Mouse (Mus musculus) heart, adult 2 months (tissue): Measurements from ENCODE around the gene Klhl41. TPM values are rescaled to one million over a fixed set of nuclear protein-coding genes. Genes with fewer than 3 reads are reported as not detected.

Experiments
- DNase-seq, 2 experiments: peaks; one replicate each; pipeline ENCODE4 v3.0.0; 2021
- H3K27ac ChIP-seq: fragments of 200-600 bp; 2 replicates; pipeline ENCODE4 v1.8.1; 2022
- H3K27me3 ChIP-seq: fragments of 200-500 bp; 2 replicates; pipeline ENCODE4 v1.6.1; 2012; ENCODE audit warnings: mild to moderate bottlenecking, low read length, inconsistent platforms, mixed read lengths; ENCODE audit not compliant: control insufficient read depth, insufficient read depth
- H3K36me3 ChIP-seq: fragments of 200-500 bp; 2 replicates; pipeline ENCODE4 v1.6.1; 2012; ENCODE audit warnings: low read length, inconsistent platforms; ENCODE audit not compliant: control insufficient read depth, insufficient read depth
- H3K4me1 ChIP-seq: fragments of 200-500 bp; 2 replicates; pipeline ENCODE4 v1.6.1; 2011; ENCODE audit warnings: low read length; ENCODE audit not compliant: control insufficient read depth, insufficient read depth
- H3K4me3 ChIP-seq: fragments of 200-600 bp; 2 replicates; pipeline ENCODE4 v1.8.1; 2022
- H3K79me2 ChIP-seq: fragments of 200-500 bp; replicated peaks from 2 replicates; pipeline ENCODE4 v1.6.1; 2012; ENCODE audit warnings: mild to moderate bottlenecking, inconsistent platforms, low read length, moderate library complexity, mixed read lengths; ENCODE audit not compliant: control insufficient read depth, insufficient read depth
- H3K9ac ChIP-seq: fragments of 200-500 bp; 2 replicates; pipeline ENCODE4 v1.6.1; 2012; ENCODE audit warnings: low read depth, mild to moderate bottlenecking, control low read depth, inconsistent platforms, low read length, mixed read lengths
- CTCF ChIP-seq: fragments of 200-600 bp; IDR thresholded peaks from 2 replicates; pipeline ENCODE4 v1.8.1; 2022; ENCODE audit warnings: antibody characterized with exemption, mild to moderate bottlenecking, moderate library complexity
- EP300 ChIP-seq: fragments of 200-500 bp; IDR thresholded peaks from 2 replicates; pipeline ENCODE4 v1.6.1; 2011; ENCODE audit warnings: low read depth, low read length, control low read depth; ENCODE audit not compliant: insufficient read depth
- POLR2A ChIP-seq: fragments of 200-500 bp; IDR thresholded peaks from 2 replicates; pipeline ENCODE4 v1.6.1; 2011; ENCODE audit warnings: mild to moderate bottlenecking, low read depth, low read length, control low read depth; ENCODE audit not compliant: insufficient read depth
- WGBS: fragments of 180-500 bp; shearing (Covaris S2); methylation state at CpG from one replicate; pipeline ENCODE4 v1.1.7; 2018; 5-methylcytosine and 5-hydroxymethylcytosine counted together
- intact Hi-C: fragments of 180-260 bp; cut with DNase I; formaldehyde crosslinking; loops from one replicate; pipeline ENCODE4 v1.15.1; 2025
- polyA plus RNA-seq: library from polyadenylated mRNA; depleted of rRNA; stranded (reverse); fragments of >200 nt; gene quantifications from 2 replicates; pipeline ENCODE4 v1.2.3, GENCODE M21; 2012; rRNA removed
- total RNA-seq, 2 experiments: library from RNA; stranded (reverse); gene quantifications; 2 replicates each; pipeline ENCODE4 v1.2.3; 2021

The Klhl41 gene
- total and polyA plus RNA-seq, 3 experiments, result 19.3 to 75.7 (median 67.3) TPM

DNA sequence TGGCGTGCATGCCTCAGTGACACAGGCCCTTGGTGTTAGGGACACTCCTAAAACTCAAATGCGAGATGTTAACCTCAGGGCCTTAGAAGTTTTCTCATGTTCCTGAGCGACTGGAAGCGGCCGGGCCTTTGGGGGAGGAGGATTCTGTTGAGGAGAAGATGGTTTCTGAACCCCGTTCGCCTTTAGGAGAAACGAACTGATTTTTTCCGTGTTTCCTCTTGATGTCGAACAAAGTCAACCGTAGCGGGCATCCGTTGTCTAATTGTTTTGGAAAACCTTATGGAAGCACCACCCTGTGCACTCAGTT is 53.6 kb downstream of the Klhl41 start:
- Histone ChIP-seq H3K9ac (peak overlapping the region; percentile 93), H3K79me2 (no peaks in the 10 kb centered on the region; the same call in 1 of the 2 replicates), H3K36me3 (peaks cover 7% of the 10 kb centered on the region; the same call in 1 of the 2 replicates), H3K4me1 (no peaks in the 10 kb centered on the region; the same call in 1 of the 2 replicates), H3K27ac (peak overlapping the region; percentile 94), H3K4me3 (peak overlapping the region; percentile 73), H3K27me3 (no peaks in the 10 kb centered on the region)
- no peak for TF ChIP-seq POLR2A
- TF ChIP-seq CTCF, result no peak
- no peak for TF ChIP-seq EP300
- under 1% methylated on average over 13 of the region's 13 CpGs for WGBS
- DNase-seq, result no peak
- intact Hi-C loops, result loop anchor here (2.0 to 10.0 kb wide), 4 partner anchors 65 to 941 kb away; partner anchors contain the start of genes Ccdc173, Gm26558, Gorasp2 and Phospho2

Other genes with a start within 250 kb of the Klhl41 start
- 1 to 10 TPM in 1 of 2 experiments, under 1 TPM in 1; 0.84 to 1.2 TPM for gene Lrp2, start 84.1 kb upstream of the Klhl41 start, total RNA-seq
- gene Lrp2, start 84.1 kb upstream of the Klhl41 start, polyA plus RNA-seq, result 0.31 and 0.61 TPM in 2 replicates
- gene Bbs5, start 22.9 kb upstream of the Klhl41 start, total RNA-seq, result 1 to 10 TPM; 5.1 to 5.2 TPM
- gene Bbs5, start 22.9 kb upstream of the Klhl41 start, polyA plus RNA-seq, result 1.6 and 2.0 TPM in 2 replicates
- gene Fastkd1, start 43.4 kb downstream of the Klhl41 start, total RNA-seq, result 10 to 100 TPM; 27.1 to 33.1 TPM
- 8.8 and 17.2 TPM in 2 replicates for gene Fastkd1, start 43.4 kb downstream of the Klhl41 start, polyA plus RNA-seq
- gene Ppig, start 52.4 kb downstream of the Klhl41 start, total RNA-seq, result 10 to 100 TPM; 35.5 to 36.2 TPM
- 1.7 and 4.4 TPM in 2 replicates for gene Ppig, start 52.4 kb downstream of the Klhl41 start, polyA plus RNA-seq
- under 1 TPM; 0.59 to 0.65 TPM for gene Ccdc173, start 119.5 kb downstream of the Klhl41 start, total RNA-seq
- gene Ccdc173, start 119.5 kb downstream of the Klhl41 start, polyA plus RNA-seq, result 0.12 and 0.23 TPM in 2 replicates
- 10 to 100 TPM; 25.3 to 26.8 TPM for gene Phospho2, start 119.5 kb downstream of the Klhl41 start, total RNA-seq
- 14.5 and 18.2 TPM in 2 replicates for gene Phospho2, start 119.5 kb downstream of the Klhl41 start, polyA plus RNA-seq
- gene Klhl23, start 151.8 kb downstream of the Klhl41 start, total RNA-seq, result 10 to 100 TPM; 31.8 to 32.3 TPM
- gene Klhl23, start 151.8 kb downstream of the Klhl41 start, polyA plus RNA-seq, result 10.3 and 24.2 TPM in 2 replicates
- 10 to 100 TPM; 58.4 to 64.0 TPM for gene Ssb, start 191.4 kb downstream of the Klhl41 start, total RNA-seq
- 4.3 and 10.7 TPM in 2 replicates for gene Ssb, start 191.4 kb downstream of the Klhl41 start, polyA plus RNA-seq
- 10 to 100 TPM; 20.4 to 24.9 TPM for gene Mettl5, start 215.5 kb downstream of the Klhl41 start, total RNA-seq
- gene Mettl5, start 215.5 kb downstream of the Klhl41 start, polyA plus RNA-seq, result 5.5 and 7.2 TPM in 2 replicates
- 100 to 1,000 TPM; 112 to 117 TPM for gene Ubr3, start 227.1 kb downstream of the Klhl41 start, total RNA-seq
- 26.0 and 50.8 TPM in 2 replicates for gene Ubr3, start 227.1 kb downstream of the Klhl41 start, polyA plus RNA-seq